Mouse (Mus musculus) heart, postnatal 0 days (tissue): ENCODE measurements around the gene Morn1. TPM values are rescaled to one million over a fixed set of nuclear protein-coding genes. Genes with fewer than 3 reads are reported as not detected.
"Not testable (repeated sequence)": the region's sequence is repeated elsewhere in the genome, so short reads cannot be mapped to it uniquely, and the experiment has no call there.

Experiments used
- ATAC-seq: fragments of 200-750 bp; cut with Nextera tagmentation; 2 replicates; pipeline ENCODE4 v1.8.0; 2017; ENCODE audit warnings: low read depth, moderate number of reproducible peaks, moderate library complexity; ENCODE audit not compliant: insufficient read depth
- DNase-seq: peaks from one replicate; pipeline ENCODE4 v3.0.0-alpha.2; 2016; ENCODE audit warnings: low spot score
- H3K27ac ChIP-seq: fragments of 300-500 bp; sonication (generic); 2 replicates; pipeline ENCODE4 v1.5.1; 2014; ENCODE audit warnings: low read depth, mild to moderate bottlenecking
- H3K27me3 ChIP-seq: fragments of 300-500 bp; sonication (generic); 2 replicates; pipeline ENCODE4 v1.6.1; 2014; ENCODE audit warnings: low read length, mixed read lengths; ENCODE audit not compliant: control insufficient read depth, insufficient read depth
- H3K36me3 ChIP-seq: fragments of 300-500 bp; sonication (generic); replicated peaks from 2 replicates; pipeline ENCODE4 v1.6.1; 2014; ENCODE audit warnings: low read length, mixed read lengths; ENCODE audit not compliant: control insufficient read depth, insufficient read depth
- H3K4me1 ChIP-seq: fragments of 300-500 bp; sonication (generic); 2 replicates; pipeline ENCODE4 v1.6.1; 2014; ENCODE audit warnings: antibody characterized with exemption; ENCODE audit not compliant: control insufficient read depth, insufficient read depth
- H3K4me2 ChIP-seq: fragments of 300-500 bp; sonication (generic); 2 replicates; pipeline ENCODE4 v1.6.1; 2014; ENCODE audit warnings: low read depth, mild to moderate bottlenecking, low read length, moderate library complexity
- H3K4me3 ChIP-seq: fragments of 300-500 bp; sonication (generic); 2 replicates; pipeline ENCODE4 v1.5.1; 2014; ENCODE audit warnings: low read depth, low read length
- H3K9ac ChIP-seq: fragments of 300-500 bp; sonication (generic); replicated peaks from 2 replicates; pipeline ENCODE4 v1.6.1; 2014; ENCODE audit warnings: low read depth, low read length, mixed read lengths
- H3K9me3 ChIP-seq: fragments of 300-500 bp; sonication (generic); replicated peaks from 2 replicates; pipeline ENCODE4 v1.6.1; 2016; ENCODE audit warnings: low read length; ENCODE audit not compliant: control insufficient read depth
- CTCF ChIP-seq: IDR thresholded peaks from 2 replicates; pipeline ENCODE4 v1.5.1; 2016; ENCODE audit warnings: antibody characterized with exemption, control low read depth, low read depth
- EP300 ChIP-seq: IDR thresholded peaks from 2 replicates; pipeline ENCODE4 v1.6.1; 2016; ENCODE audit warnings: antibody characterized with exemption, low read depth
- WGBS: fragments of 180-500 bp; shearing (Covaris S2); extraction: QIAGEN DNeasy Blood & Tissue Kit; methylation state at CpG from one replicate; pipeline ENCODE4 v1.1.7; 2014; 5-methylcytosine and 5-hydroxymethylcytosine counted together
- polyA plus RNA-seq: library from polyadenylated mRNA; unstranded; fragments of >200 nt; fragmentation: Nextera tagmentation; extraction: Ambion mirVana; gene quantifications from 2 replicates; pipeline ENCODE4 v1.2.1, GENCODE M21; 2015
- total RNA-seq: library from RNA; depleted of rRNA; stranded (reverse); fragments of >200 nt; gene quantifications from 2 replicates; pipeline ENCODE4 v1.2.3, GENCODE M21; 2014; ENCODE audit warnings: low replicate concordance

The Morn1 gene
- total and polyA plus RNA-seq, 2 experiments from 2014 or later, result 2.4 TPM; not detected in 1

DNA sequence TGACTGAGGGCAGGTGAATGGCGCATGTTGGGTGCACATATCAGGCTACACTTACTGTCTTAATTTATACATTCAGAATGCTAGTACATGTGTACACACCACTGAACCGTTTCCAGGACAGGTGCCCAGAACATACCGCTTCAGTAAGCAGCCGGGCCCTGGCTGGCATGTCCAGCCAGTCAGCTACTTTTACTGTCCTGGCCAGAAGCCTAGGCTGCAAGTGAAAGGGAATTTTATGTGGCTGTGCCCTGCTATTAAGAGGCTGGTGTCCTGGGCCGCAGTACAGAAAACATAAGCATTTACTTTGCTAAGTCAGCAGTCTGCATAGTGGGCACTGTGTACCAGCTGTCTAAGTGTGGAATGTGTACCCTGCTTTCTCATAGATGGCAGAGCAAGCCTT is 15.5 kb upstream of the Morn1 start:
- no peak for DNase-seq
- H3K36me3 ChIP-seq, result peaks cover 74% of the 10 kb centered on the region
- 88% methylated on average over 5 of the region's 5 CpGs for WGBS

DNA sequence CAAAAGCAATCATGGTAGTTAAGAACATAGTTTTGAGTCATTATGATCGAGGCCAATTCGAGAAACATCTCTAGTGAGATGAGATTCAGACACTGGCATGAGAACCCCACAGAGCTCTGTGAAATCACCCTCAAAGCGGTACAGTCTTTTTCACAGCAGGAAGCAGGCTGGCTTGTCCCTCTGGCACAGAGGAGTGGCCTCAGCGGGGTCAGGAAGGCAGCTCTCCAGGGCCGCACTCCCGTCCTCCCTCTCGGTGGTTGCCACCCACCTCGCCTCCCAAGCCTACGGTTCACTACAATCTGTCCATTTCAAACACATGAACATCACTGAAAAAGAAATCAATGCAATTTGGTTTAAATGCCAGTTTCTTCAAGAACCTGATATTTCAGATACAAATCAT is 12.0 kb upstream of the Morn1 start:
- Histone ChIP-seq H3K4me3 (no peak overlapping the region), H3K36me3 (peaks cover 89% of the 10 kb centered on the region), H3K27ac (no peak overlapping the region), H3K4me1 (no peaks in the 10 kb centered on the region), H3K4me2 (no peak overlapping the region), H3K9ac (no peak overlapping the region), H3K9me3 (no peaks in the 10 kb centered on the region), H3K27me3 (no peaks in the 10 kb centered on the region)
- DNase-seq (no peak), ATAC-seq (no peak)
- TF ChIP-seq CTCF (no peak), EP300 (no peak)
- 76% methylated on average over 9 of the region's 9 CpGs for WGBS

More for the DNA sequence above, 15.5 kb upstream of the Morn1 start:
- Histone ChIP-seq H3K4me2 (no peak overlapping the region), H3K4me3 (no peak overlapping the region), H3K27ac (no peak overlapping the region), H3K9me3 (no peaks in the 10 kb centered on the region), H3K4me1 (peaks cover 11% of the 10 kb centered on the region), H3K9ac (no peak overlapping the region), H3K27me3 (no peaks in the 10 kb centered on the region)
- no peak for ATAC-seq
- TF ChIP-seq EP300 (no peak), CTCF (no peak)

DNA sequence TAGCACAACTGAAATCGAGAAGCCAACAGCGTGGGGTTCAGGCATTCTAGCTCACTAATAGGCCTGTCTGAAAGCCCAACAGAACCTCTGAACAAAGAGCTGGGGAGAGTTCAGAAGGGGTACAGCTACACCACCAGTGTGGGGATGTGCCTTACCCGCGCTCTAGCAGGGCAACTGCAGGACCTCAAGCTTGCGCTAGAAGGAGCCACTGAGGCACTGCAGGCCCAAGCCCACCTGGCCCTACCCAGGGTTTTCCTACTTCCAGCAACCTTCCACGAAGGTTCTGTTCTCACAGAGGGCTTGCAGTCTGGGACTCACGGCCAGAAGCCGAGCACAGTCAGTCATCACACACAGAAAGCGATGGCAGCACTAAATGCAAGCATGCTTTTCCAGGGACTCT is 11.2 kb upstream of the Morn1 start:
- Histone ChIP-seq H3K27ac (no peak overlapping the region), H3K9ac (no peak overlapping the region), H3K36me3 (peaks cover 89% of the 10 kb centered on the region), H3K27me3 (no peaks in the 10 kb centered on the region), H3K4me3 (no peak overlapping the region), H3K9me3 (no peaks in the 10 kb centered on the region), H3K4me1 (no peaks in the 10 kb centered on the region), H3K4me2 (no peak overlapping the region)
- WGBS, result 87% methylated on average over 9 of the region's 9 CpGs
- DNase-seq, result no peak
- no peak for TF ChIP-seq EP300
- TF ChIP-seq CTCF, result no peak
- ATAC-seq, result no peak

DNA sequence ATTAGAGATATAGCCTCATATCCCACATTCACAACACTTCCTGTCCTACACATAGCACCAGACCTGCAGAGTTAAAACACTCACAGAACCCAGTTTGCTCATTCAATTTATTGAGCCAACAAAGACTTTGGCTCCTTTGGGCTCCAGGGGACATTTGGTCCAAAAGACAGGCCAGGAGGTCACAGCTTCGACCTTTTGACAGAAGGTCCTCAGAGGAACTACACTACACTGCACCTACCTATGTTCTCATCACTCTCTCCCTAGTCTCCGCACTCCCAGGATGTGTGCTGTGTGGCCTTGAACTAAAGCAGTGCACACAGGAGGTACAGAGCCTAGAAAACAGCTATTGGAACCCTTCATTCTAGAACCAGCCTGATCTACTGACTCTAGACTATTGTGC is 10.6 kb upstream of the Morn1 start:
- TF ChIP-seq EP300 (no peak), CTCF (no peak)

DNA sequence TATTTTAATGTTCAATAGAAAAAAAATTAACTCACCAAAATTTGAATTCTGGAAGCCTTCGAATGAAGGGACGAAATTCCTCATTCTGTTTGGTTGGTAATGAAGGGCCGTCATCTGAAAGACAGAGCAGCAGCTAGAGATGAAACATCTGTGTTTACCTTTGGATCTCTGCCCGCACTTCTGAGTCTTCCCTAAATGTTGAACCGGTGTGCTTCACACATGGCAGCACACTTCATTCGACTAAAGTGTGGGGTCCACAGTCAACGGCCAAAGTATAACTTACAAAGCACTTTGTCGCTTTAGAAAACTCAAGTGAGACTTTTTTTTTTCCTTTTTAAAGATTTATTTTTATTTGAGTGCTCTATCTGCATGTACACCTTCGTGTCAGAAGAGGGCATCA is 9.7 kb upstream of the Morn1 start:
- H3K9ac ChIP-seq, result no peak overlapping the region
- no peak for TF ChIP-seq EP300
- TF ChIP-seq CTCF, result no peak
- DNase-seq (no peak), ATAC-seq (no peak)
- WGBS, result 83% methylated on average over 9 of the region's 9 CpGs
- peaks cover 87% of the 10 kb centered on the region for H3K36me3 ChIP-seq
- no peak overlapping the region for H3K4me3 ChIP-seq
- H3K27me3 ChIP-seq, result no peaks in the 10 kb centered on the region
- H3K4me1 ChIP-seq, result no peaks in the 10 kb centered on the region
- no peak overlapping the region for H3K4me2 ChIP-seq
- H3K27ac ChIP-seq, result no peak overlapping the region
- H3K9me3 ChIP-seq, result no peaks in the 10 kb centered on the region

More for the DNA sequence above, 10.6 kb upstream of the Morn1 start:
- Histone ChIP-seq H3K27ac (no peak overlapping the region), H3K4me1 (no peaks in the 10 kb centered on the region), H3K4me2 (no peak overlapping the region), H3K4me3 (no peak overlapping the region), H3K9me3 (no peaks in the 10 kb centered on the region), H3K9ac (no peak overlapping the region), H3K36me3 (peaks cover 89% of the 10 kb centered on the region), H3K27me3 (no peaks in the 10 kb centered on the region)
- ATAC-seq (no peak), DNase-seq (no peak)
- 86% methylated on average over 2 of the region's 2 CpGs for WGBS

DNA sequence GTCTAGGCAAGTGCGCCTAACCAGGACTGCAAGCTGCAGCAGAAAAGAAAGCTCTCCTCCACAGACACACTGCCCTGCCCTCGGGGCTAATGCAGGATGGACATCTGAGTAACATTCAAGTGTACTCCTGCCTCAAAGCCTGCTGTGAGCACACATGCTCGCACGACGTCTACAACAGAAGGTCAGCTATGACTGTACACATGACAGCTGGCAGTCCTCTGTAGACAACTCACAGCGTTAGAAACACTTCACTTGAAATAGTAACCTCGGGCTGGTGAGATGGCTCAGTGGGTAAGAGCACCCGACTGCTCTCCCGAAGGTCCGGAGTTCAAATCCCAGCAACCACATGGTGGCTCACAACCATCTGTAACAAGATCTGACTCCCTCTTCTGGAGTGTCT is 7.6 kb upstream of the Morn1 start:
- H3K36me3 ChIP-seq, result peaks cover 73% of the 10 kb centered on the region
- not testable (repeated sequence) for H3K27me3 ChIP-seq, H3K9ac ChIP-seq, H3K4me1 ChIP-seq, H3K27ac ChIP-seq, H3K9me3 ChIP-seq, ATAC-seq, DNase-seq, H3K4me3 ChIP-seq, H3K4me2 ChIP-seq
- WGBS, result 78% methylated on average over 10 of the region's 10 CpGs
